Comparison of ENCODE assay signal across 25 mouse cellular contexts in the genomic region with DNA sequence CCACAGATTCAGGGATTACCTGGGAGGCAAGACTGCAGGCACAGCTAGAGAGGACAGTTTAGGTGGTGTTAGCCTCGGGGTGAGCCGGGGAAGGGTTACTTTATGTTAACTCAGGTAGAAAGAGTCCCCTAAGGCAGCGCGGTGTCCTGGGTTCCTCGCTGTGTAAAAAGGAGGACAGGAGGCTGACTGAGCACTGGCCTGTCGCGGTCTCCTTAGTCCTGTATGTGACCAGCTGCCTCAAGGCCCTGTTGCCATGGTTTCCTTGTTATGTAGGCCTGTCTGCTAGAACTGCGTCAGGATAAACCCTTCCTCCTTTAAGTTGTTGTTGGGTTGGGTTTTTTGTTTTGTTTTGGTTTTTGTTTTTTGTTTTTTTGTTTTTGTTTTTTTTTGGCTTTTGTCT.
DNase-seq lines count a peak whose midpoint lies in the region; ATAC-seq and TF ChIP-seq lines count a peak whose summit lies in the region.
"Had no signal": no experiment of that assay in that cellular context is flagged by ENCODE, and none has a peak within 500 bp of the region (broad histone marks: within the 10 kb centered on the region; RNA-seq: fewer than 3 reads in every experiment).

No protein-coding gene starts in this region.

- no peak for DNase-seq in gastrocnemius, adult 2 months
- DNase-seq in gastrocnemius, postnatal 4 days (ENCODE audit: low spot score in 2 of 2) = no peak
- peak; percentile 21 for DNase-seq in 3T3-L1 (ENCODE audit: low read depth, low spot score)
- DNase-seq in brain, embryonic 14.5 days (ENCODE audit: low read depth) = peak; percentile 62
- DNase-seq in cerebellum, postnatal 25 days = no peak
- DNase-seq in lung, adult 18-20 months = no peak
- no peak for DNase-seq in liver, embryonic 11.5 days (ENCODE audit: low spot score)
- DNase-seq: adrenal gland, adult 2 months; cerebellum, adult 9-10 months; heart, postnatal 14 days; kidney, postnatal 4 days; liver, embryonic 13.5 days; right cerebral cortex, postnatal 14 days; thymus, postnatal 36 days had no signal

- peaks cover 9% of the 10 kb centered on the region for H3K4me1 ChIP-seq in midbrain, embryonic 12.5 days
- H3K4me1 ChIP-seq in liver, embryonic 11.5 days (replicated peaks; ENCODE audit: control insufficient read depth, insufficient read depth, low read length) = 0 out of 2 replicates have a peak, but pooled peaks cover 2% of the 10 kb centered on the region

- no peaks in the 10 kb centered on the region for H3K36me3 ChIP-seq in midbrain, embryonic 12.5 days
- H3K36me3 ChIP-seq in liver, embryonic 11.5 days (ENCODE audit: control insufficient read depth, insufficient read depth, low read length) = no peaks in the 10 kb centered on the region
- H3K36me3 ChIP-seq: forebrain, embryonic 15.5 days; heart, embryonic 12.5 days; hindbrain, embryonic 15.5 days; limb, embryonic 12.5 days; liver, embryonic 13.5 days; lung, embryonic 15.5 days; neural tube, embryonic 13.5 days had no signal

- H3K4me2 ChIP-seq in midbrain, embryonic 12.5 days (replicated peaks) = no peak overlapping the region
- H3K4me2 ChIP-seq in liver, embryonic 11.5 days = no peak overlapping the region
- H3K4me2 ChIP-seq: forebrain, embryonic 15.5 days; heart, embryonic 12.5 days; hindbrain, embryonic 15.5 days; limb, embryonic 12.5 days; liver, embryonic 13.5 days; lung, embryonic 15.5 days; neural tube, embryonic 13.5 days had no signal

- no peak overlapping the region for H3K4me3 ChIP-seq in gastrocnemius, adult 2 months
- H3K4me3 ChIP-seq in midbrain, embryonic 12.5 days = no peak overlapping the region
- no peak overlapping the region for H3K4me3 ChIP-seq in liver, embryonic 11.5 days (ENCODE audit: low read depth, low read length)
- H3K4me3 ChIP-seq: erythroblast, embryonic 14.5 days; forebrain, embryonic 15.5 days; heart, embryonic 12.5 days; hindbrain, embryonic 15.5 days; limb, embryonic 12.5 days; liver, embryonic 13.5 days; lung, embryonic 15.5 days; neural tube, embryonic 13.5 days had no signal

- H3K27me3 ChIP-seq in midbrain, embryonic 12.5 days = no peaks in the 10 kb centered on the region
- H3K27me3 ChIP-seq in liver, embryonic 11.5 days (replicated peaks; ENCODE audit: control insufficient read depth, insufficient read depth, low read length) = no peaks in the 10 kb centered on the region
- H3K27me3 ChIP-seq: CH12.LX; forebrain, embryonic 15.5 days; heart, embryonic 12.5 days; hindbrain, embryonic 15.5 days; limb, embryonic 12.5 days; liver, embryonic 13.5 days; lung, embryonic 15.5 days; neural tube, embryonic 13.5 days had no signal

- intact Hi-C loops in gastrocnemius, adult 2 months (cut with DNase I) = no loop called here

- 0 out of 2 replicates have a peak overlapping the region, but pooled peaks have one; percentile 8 for H3K27ac ChIP-seq in gastrocnemius, adult 2 months
- H3K27ac ChIP-seq in midbrain, embryonic 12.5 days (replicated peaks) = no peak overlapping the region
- H3K27ac ChIP-seq in liver, embryonic 11.5 days (ENCODE audit: low read depth, low read length) = no peak overlapping the region
- H3K27ac ChIP-seq: forebrain, embryonic 15.5 days; hindbrain, embryonic 15.5 days; limb, embryonic 12.5 days; liver, embryonic 13.5 days; lung, embryonic 15.5 days; macrophage; neural tube, embryonic 13.5 days had no signal

- 35% methylated on average over 8 of the region's 8 CpGs for WGBS in midbrain, embryonic 12.5 days
- WGBS in liver, embryonic 11.5 days = 65% methylated on average over 8 of the region's 8 CpGs

- H3K9me3 ChIP-seq in midbrain, embryonic 12.5 days = no peaks in the 10 kb centered on the region
- H3K9me3 ChIP-seq in liver, embryonic 11.5 days (ENCODE audit: control insufficient read depth, low read length) = no peaks in the 10 kb centered on the region
- H3K9me3 ChIP-seq: forebrain, embryonic 15.5 days; heart, embryonic 12.5 days; hindbrain, embryonic 15.5 days; limb, embryonic 12.5 days; liver, embryonic 13.5 days; lung, embryonic 15.5 days; neural tube, embryonic 13.5 days had no signal

- no peak for TF ChIP-seq CTCF in gastrocnemius, adult 2 months (IDR thresholded peaks at IDR 0.05)
- TF ChIP-seq CTCF in brain, embryonic 14.5 days (IDR thresholded peaks at IDR 0.05; ENCODE audit: borderline replicate concordance, extremely low read depth, insufficient read depth, insufficient read length) = no peak

- TF ChIP-seq POLR2A in brain, embryonic 14.5 days (IDR thresholded peaks at IDR 0.05; ENCODE audit: borderline replicate concordance, extremely low read depth, insufficient read depth, insufficient read length, poor library complexity, severe bottlenecking) = no peak

- H3K9ac ChIP-seq in midbrain, embryonic 12.5 days (replicated peaks) = no peak overlapping the region
- no peak overlapping the region for H3K9ac ChIP-seq in liver, embryonic 11.5 days (ENCODE audit: low read depth, low read length)
- H3K9ac ChIP-seq: forebrain, embryonic 15.5 days; heart, embryonic 12.5 days; hindbrain, embryonic 15.5 days; limb, embryonic 12.5 days; liver, embryonic 13.5 days; lung, embryonic 15.5 days; neural tube, embryonic 13.5 days had no signal

- ATAC-seq in midbrain, embryonic 12.5 days (ENCODE audit: low FRiP score, low read depth) = peak; percentile 53; the same call in 1 of the 2 replicates
- ATAC-seq in liver, embryonic 11.5 days (replicated peaks; ENCODE audit: low FRiP score) = no peak
- ATAC-seq: forebrain, embryonic 15.5 days; intestine, embryonic 16.5 days had no signal

Comparison
In these comparisons a context has a peak if more than half of its experiments do, and no peak if none do; other contexts are left out.
1. DNase-seq: peak in 3T3-L1 (single experiment) and brain, embryonic 14.5 days (single experiment); none in gastrocnemius, adult 2 months (single experiment), gastrocnemius, postnatal 4 days (0 of 2), cerebellum, postnatal 25 days (0 of 2), lung, adult 18-20 months (0 of 2) and liver, embryonic 11.5 days (single experiment).